ENCODE assay signal across 17 mouse cellular contexts in genomic region chr1:62598551-62598950, GRCm38 (mm10).
"Had no signal": no experiment of that assay in that cellular context is flagged by ENCODE, and none has a peak within 500 bp of the region (broad histone marks: within the 10 kb centered on the region; RNA-seq: fewer than 3 reads in every experiment).

No protein-coding gene starts in this region.

- H3K9me3 ChIP-seq: midbrain, embryonic 10.5 days; midbrain, embryonic 13.5 days; neural tube, embryonic 13.5 days; neural tube, embryonic 15.5 days had no signal

- H3K36me3 ChIP-seq: midbrain, embryonic 10.5 days; midbrain, embryonic 13.5 days; neural tube, embryonic 13.5 days; neural tube, embryonic 15.5 days had no signal

- H3K9ac ChIP-seq: lung, embryonic 14.5 days; midbrain, embryonic 13.5 days; neural tube, embryonic 13.5 days; neural tube, embryonic 15.5 days had no signal

- ATAC-seq: midbrain, embryonic 13.5 days; midbrain, embryonic 16.5 days had no signal

- H3K4me1 ChIP-seq: midbrain, embryonic 10.5 days; midbrain, embryonic 13.5 days; neural tube, embryonic 13.5 days; neural tube, embryonic 15.5 days had no signal

- H3K27me3 ChIP-seq: midbrain, embryonic 13.5 days; neural tube, embryonic 13.5 days; neural tube, embryonic 15.5 days had no signal

- DNase-seq: lung, adult 18-20 months; lung, embryonic 14.5 days; lung, postnatal 10 days; lung, postnatal 4 days; right cerebral cortex, adult 18-20 months; right cerebral cortex, postnatal 25 days; right cerebral cortex, postnatal 4 days; spleen, adult 18-20 months; thymus, adult 18-20 months; thymus, postnatal 14 days; thymus, postnatal 36 days had no signal

- H3K27ac ChIP-seq: midbrain, embryonic 10.5 days; midbrain, embryonic 13.5 days; neural tube, embryonic 13.5 days; neural tube, embryonic 15.5 days had no signal

- H3K4me2 ChIP-seq: lung, embryonic 14.5 days; midbrain, embryonic 13.5 days; neural tube, embryonic 13.5 days; neural tube, embryonic 15.5 days had no signal

- H3K4me3 ChIP-seq: midbrain, embryonic 10.5 days; midbrain, embryonic 13.5 days; myocyte; neural tube, embryonic 13.5 days; neural tube, embryonic 15.5 days had no signal
